Mouse (Mus musculus) kidney, embryonic 15.5 days (tissue): ENCODE data around the gene Scamp2. TPM values are rescaled to one million over a fixed set of nuclear protein-coding genes. Genes with fewer than 3 reads are reported as not detected.

ENCODE experiments used
- ATAC-seq: fragments of 200-750 bp; cut with Nextera tagmentation; replicated peaks from 2 replicates; pipeline ENCODE4 v1.8.0; 2017; ENCODE audit warnings: moderate TSS enrichment; ENCODE audit not compliant: low FRiP score
- H3K27ac ChIP-seq: fragments of 300-500 bp; sonication (generic); 2 replicates; pipeline ENCODE4 v1.5.1; 2015; ENCODE audit warnings: mild to moderate bottlenecking, inconsistent platforms
- H3K27me3 ChIP-seq: fragments of 300-500 bp; sonication (generic); 2 replicates; pipeline ENCODE4 v1.6.1; 2015; ENCODE audit warnings: inconsistent platforms
- H3K36me3 ChIP-seq: fragments of 300-500 bp; sonication (generic); 2 replicates; pipeline ENCODE4 v1.6.1; 2015; ENCODE audit warnings: inconsistent platforms
- H3K4me1 ChIP-seq: fragments of 300-500 bp; sonication (generic); 2 replicates; pipeline ENCODE4 v1.6.1; 2015; ENCODE audit warnings: inconsistent platforms
- H3K4me2 ChIP-seq: fragments of 300-500 bp; sonication (generic); 2 replicates; pipeline ENCODE4 v1.6.1; 2015; ENCODE audit warnings: moderate library complexity, mild to moderate bottlenecking, inconsistent platforms
- H3K4me3 ChIP-seq: fragments of 300-500 bp; sonication (generic); replicated peaks from 2 replicates; pipeline ENCODE4 v1.5.1; 2015; ENCODE audit warnings: mild to moderate bottlenecking, inconsistent platforms
- H3K9ac ChIP-seq: fragments of 300-500 bp; sonication (generic); 2 replicates; pipeline ENCODE4 v1.6.1; 2015; ENCODE audit warnings: mild to moderate bottlenecking, inconsistent platforms
- H3K9me3 ChIP-seq: fragments of 300-500 bp; sonication (generic); replicated peaks from 2 replicates; pipeline ENCODE4 v1.6.1; 2016; ENCODE audit warnings: inconsistent platforms
- WGBS: fragments of 180-500 bp; shearing (Covaris S2); methylation state at CpG from one replicate; pipeline ENCODE4 v1.1.7; 2015; ENCODE audit warnings: mixed read lengths; 5-methylcytosine and 5-hydroxymethylcytosine counted together
- polyA plus RNA-seq: library from polyadenylated mRNA; unstranded; fragments of >200 nt; fragmentation: Nextera tagmentation; extraction: Ambion mirVana; gene quantifications from 2 replicates; pipeline ENCODE4 v1.2.1, GENCODE M21; 2015

Scamp2 gene
- 74.5 and 85.5 TPM in 2 replicates for polyA plus RNA-seq

DNA sequence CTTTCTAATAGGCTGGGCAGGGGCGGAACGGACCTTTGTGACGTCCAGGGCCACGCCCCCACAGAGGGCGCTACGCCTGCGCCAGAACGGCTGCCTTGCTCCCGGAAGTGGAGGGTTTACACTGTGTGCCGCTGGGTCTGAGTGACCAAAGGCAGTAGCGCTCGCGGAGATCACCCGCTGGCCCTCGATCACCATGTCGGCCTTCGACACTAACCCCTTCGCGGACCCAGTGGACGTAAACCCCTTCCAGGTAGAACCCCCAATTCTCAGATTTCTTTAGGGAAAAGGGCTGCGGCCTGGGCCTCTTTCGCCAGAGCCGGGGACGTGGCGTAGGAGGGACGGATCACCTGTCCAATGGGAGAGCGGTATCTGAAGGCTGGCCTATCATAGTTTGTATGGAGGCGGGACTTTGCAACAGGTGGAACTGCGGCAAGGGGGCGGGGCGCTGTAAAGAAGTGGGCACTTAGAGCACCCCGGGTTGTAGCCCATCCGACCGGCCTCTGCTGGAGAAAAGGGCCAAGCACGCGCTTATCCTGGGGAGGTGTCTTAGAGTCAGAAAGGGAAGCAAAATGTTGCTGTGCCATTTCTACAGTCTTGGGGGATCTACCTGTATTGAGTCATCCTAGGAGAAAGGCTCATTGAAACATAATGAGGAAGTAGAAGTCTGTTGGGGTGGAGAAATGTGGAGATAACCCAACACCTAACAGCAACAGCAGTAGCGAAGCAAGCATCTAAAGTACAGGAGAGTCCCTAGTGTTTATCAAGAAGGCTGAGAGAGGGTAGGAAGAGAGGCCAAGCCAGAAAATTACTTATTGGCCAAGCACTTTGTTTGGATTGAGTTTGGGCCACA, at the start of gene Scamp2:
Scamp2 (plus strand) TSS at position 83 of the 850 bp plus-strand sequence.
- peaks cover 49% of the 10 kb centered on the region for H3K4me1 ChIP-seq
- peak within 1 kb of the TSS; percentile 79 for H3K4me2 ChIP-seq
- WGBS, result under 1% methylated on average over 37 of the region's 37 CpGs
- H3K4me3 ChIP-seq, result peak within 1 kb of the TSS; percentile 83
- H3K27ac ChIP-seq, result peak within 1 kb of the TSS; percentile 82
- no peaks in the 10 kb centered on the region for H3K36me3 ChIP-seq
- peak within 1 kb of the TSS; percentile 70 for H3K9ac ChIP-seq
- H3K9me3 ChIP-seq, result no peaks in the 10 kb centered on the region
- H3K27me3 ChIP-seq, result no peaks in the 10 kb centered on the region
- peak; percentile 98 for ATAC-seq

- Histone ChIP-seq H3K9ac (no peak overlapping the region), H3K27me3 (no peaks in the 10 kb centered on the region), H3K36me3 (no peaks in the 10 kb centered on the region), H3K27ac (no peak overlapping the region), H3K4me1 (peaks cover 2% of the 10 kb centered on the region), H3K4me3 (no peak overlapping the region), H3K4me2 (no peak overlapping the region), H3K9me3 (no peaks in the 10 kb centered on the region)
- ATAC-seq, result no peak
- 7% methylated on average over 3 of the region's 3 CpGs for WGBS
These were observed 43.6 kb upstream of the Scamp2 start for GRCm38 (mm10) chr9:57517113-57517512.

DNA sequence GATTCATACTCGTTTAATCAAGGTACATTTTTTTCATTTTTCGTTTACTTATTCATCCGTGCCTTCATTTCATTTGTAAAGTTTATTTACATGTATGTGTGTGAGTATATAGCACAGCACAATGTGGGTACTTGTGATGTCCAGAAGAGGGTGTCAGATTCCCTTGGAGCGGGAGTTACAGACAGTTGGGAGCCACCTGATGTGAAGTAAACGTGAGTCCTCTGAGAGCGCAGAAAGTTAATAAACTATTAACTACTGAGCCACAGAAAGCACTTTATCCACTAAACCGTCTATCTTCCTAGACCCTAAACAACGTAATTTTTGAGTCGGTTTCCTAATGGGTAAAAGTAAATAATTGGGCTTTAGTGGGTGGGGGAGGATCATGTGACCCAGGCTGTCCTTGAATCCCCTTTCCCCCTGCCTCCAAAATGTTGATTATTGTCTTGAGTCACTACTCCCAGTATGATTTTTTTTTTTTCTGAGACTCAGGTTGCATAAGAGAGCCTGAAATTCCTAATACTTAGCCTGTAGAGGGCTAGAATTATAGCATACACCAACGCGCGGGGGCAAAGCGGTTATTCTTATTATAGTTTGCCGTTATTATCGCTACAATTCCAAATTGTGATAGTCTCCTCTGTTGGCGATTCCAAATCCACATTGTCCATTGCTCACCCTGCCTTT, 40.2 kb upstream of the Scamp2 start:
- Histone ChIP-seq H3K9ac (peak overlapping the region; percentile 94; the same call in 1 of the 2 replicates), H3K4me3 (peak overlapping the region; percentile 88), H3K36me3 (no peaks in the 10 kb centered on the region), H3K9me3 (no peaks in the 10 kb centered on the region), H3K4me2 (peak overlapping the region; percentile 70), H3K27me3 (no peaks in the 10 kb centered on the region), H3K27ac (peak overlapping the region; percentile 95), H3K4me1 (peaks cover 26% of the 10 kb centered on the region)
- no peak for ATAC-seq
- 23% methylated on average over 16 of the region's 16 CpGs for WGBS

- no peaks in the 10 kb centered on the region for H3K27me3 ChIP-seq
- H3K4me2 ChIP-seq, result peak within 1 kb of the TSS; percentile 70
- peak; percentile 98 for ATAC-seq
- H3K36me3 ChIP-seq, result no peaks in the 10 kb centered on the region
- peak within 1 kb of the TSS; percentile 95 for H3K27ac ChIP-seq
- peak within 1 kb of the TSS; percentile 88 for H3K4me3 ChIP-seq
- no peaks in the 10 kb centered on the region for H3K9me3 ChIP-seq
- H3K9ac ChIP-seq, result peak within 1 kb of the TSS; percentile 94
- peaks cover 32% of the 10 kb centered on the region for H3K4me1 ChIP-seq
- under 1% methylated on average over 94 of the region's 95 CpGs for WGBS
These were observed 39.5 kb upstream of the Scamp2 start, which contains the start of gene Cox5a for GRCm38 (mm10) chr9:57521056-57521911. TSS of gene Cox5a (plus strand) at chr9:57521274.

DNA sequence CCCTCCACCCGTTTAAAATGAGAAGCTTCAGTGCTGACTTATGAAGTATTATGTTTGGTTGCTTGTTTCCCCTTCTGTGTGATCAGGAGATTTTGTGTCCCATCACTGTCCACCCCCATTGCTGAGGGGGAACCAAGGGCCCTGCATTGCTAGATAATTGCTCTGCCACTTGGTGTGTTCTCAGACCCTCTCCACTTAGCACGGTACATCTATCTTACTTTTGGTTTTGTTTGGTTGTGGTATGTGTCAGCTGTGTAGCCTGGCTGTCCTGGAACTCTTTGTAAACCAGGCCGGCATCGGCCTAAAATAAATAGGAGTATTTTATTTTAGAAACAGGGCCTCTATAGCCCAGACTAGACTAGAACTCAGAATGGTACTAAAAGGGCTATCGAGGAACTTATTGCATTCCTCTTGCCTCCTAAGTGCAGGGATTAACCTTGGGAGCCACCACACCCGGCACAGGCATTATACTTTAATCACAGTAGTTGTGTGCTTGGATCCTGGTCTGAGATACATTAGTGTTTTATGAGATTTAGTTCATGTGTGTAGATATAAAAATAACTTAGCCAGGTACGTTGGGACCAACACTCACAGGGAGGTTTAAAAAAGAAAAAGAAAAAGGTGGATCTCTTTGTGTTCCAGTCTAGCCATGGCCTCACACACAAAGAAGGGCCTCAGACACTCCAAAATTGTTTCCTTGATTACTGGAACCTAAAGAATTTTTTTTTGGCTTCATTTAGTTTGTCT, 38.5 kb upstream of the Scamp2 start:
- H3K9me3 ChIP-seq, result no peaks in the 10 kb centered on the region

GRCm38 (mm10) chr9:57522861-57523246, 37.9 kb upstream of the Scamp2 start:
- Histone ChIP-seq H3K27me3 (no peaks in the 10 kb centered on the region), H3K9ac (no peak overlapping the region), H3K4me3 (peak overlapping the region; percentile 88), H3K36me3 (no peaks in the 10 kb centered on the region), H3K9me3 (no peaks in the 10 kb centered on the region), H3K4me2 (peak overlapping the region; percentile 70), H3K27ac (no peak overlapping the region), H3K4me1 (peaks cover 32% of the 10 kb centered on the region)
- whole genome bisulfite sequencing, result 72% methylated on average over 4 of the region's 4 CpGs
- ATAC-seq, result no peak

More for the DNA sequence above, 38.5 kb upstream of the Scamp2 start:
- Histone ChIP-seq H3K4me3 (peak overlapping the region; percentile 88), H3K27ac (peak overlapping the region; percentile 95; the same call in 1 of the 2 replicates), H3K4me2 (peak overlapping the region; percentile 70), H3K36me3 (no peaks in the 10 kb centered on the region), H3K4me1 (peaks cover 32% of the 10 kb centered on the region), H3K9ac (peak overlapping the region; percentile 94), H3K27me3 (no peaks in the 10 kb centered on the region)
- ATAC-seq, result no peak
- WGBS, result 37% methylated on average over 7 of the region's 7 CpGs

DNA sequence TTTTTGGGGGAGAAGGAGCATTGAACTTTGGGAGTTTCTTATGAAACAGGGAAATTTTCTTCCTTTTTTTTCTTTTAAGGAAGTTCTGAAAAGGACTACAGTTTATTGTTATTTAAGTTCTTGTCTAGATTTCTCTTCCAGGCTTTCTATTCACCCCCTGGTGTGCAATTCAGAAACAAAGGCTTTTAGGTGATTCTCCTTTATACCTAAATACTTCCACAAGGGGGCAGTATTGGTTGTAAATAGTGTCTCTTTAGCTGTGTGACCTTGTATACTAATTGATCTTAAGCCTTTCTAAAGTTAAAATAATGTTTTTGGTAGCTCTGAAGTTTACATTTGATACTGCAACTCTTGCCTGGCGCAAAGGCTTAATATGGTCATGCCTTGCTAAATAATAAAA, 37.0 kb upstream of the Scamp2 start:
- no peaks in the 10 kb centered on the region for H3K27me3 ChIP-seq
- no peak overlapping the region for H3K4me3 ChIP-seq
- H3K27ac ChIP-seq, result no peak overlapping the region
- peaks cover 32% of the 10 kb centered on the region for H3K4me1 ChIP-seq
- H3K4me2 ChIP-seq, result no peak overlapping the region
- H3K36me3 ChIP-seq, result peaks cover 1% of the 10 kb centered on the region; the same call in 1 of the 2 replicates
- no peak overlapping the region for H3K9ac ChIP-seq
- no peak for ATAC-seq
- WGBS, result 86% methylated on average over 1 of the region's 1 CpGs
- no peaks in the 10 kb centered on the region for H3K9me3 ChIP-seq

DNA sequence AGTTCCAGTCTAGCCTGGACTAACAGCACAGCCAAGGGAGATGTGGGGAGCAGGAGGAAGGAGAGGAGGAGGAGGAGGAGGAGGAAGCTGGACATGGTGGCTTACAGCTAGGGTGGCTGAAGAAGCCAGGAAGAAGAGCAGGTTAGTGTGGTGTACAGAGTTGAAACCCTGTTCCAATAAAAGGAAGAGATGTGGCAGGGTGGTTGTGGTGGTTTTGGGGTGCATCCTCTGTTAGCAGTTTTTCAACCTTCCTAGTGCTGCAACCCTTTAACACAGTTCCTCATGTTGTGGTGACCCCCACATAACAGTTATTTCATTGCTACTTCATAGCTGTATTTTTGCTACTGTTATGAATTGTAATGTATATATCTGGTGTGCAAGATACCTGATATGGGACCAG, 36.3 kb upstream of the Scamp2 start:
- Histone ChIP-seq H3K9ac (no peak overlapping the region), H3K36me3 (peaks cover 8% of the 10 kb centered on the region; the same call in 1 of the 2 replicates), H3K27me3 (no peaks in the 10 kb centered on the region), H3K9me3 (no peaks in the 10 kb centered on the region), H3K27ac (no peak overlapping the region), H3K4me2 (no peak overlapping the region), H3K4me3 (no peak overlapping the region), H3K4me1 (peaks cover 32% of the 10 kb centered on the region)
- ATAC-seq, result no peak

- no peaks in the 10 kb centered on the region for H3K9me3 ChIP-seq
- H3K4me2 ChIP-seq, result no peak overlapping the region
- no peaks in the 10 kb centered on the region for H3K27me3 ChIP-seq
- no peak overlapping the region for H3K27ac ChIP-seq
- no peak overlapping the region for H3K9ac ChIP-seq
- H3K4me1 ChIP-seq, result peaks cover 32% of the 10 kb centered on the region
- WGBS, result 63% methylated on average over 2 of the region's 2 CpGs
- ATAC-seq, result no peak
- no peak overlapping the region for H3K4me3 ChIP-seq
- H3K36me3 ChIP-seq, result peaks cover 18% of the 10 kb centered on the region; the same call in 1 of the 2 replicates
These were observed 35.2 kb upstream of the Scamp2 start for GRCm38 (mm10) chr9:57525516-57525915.

- no peak overlapping the region for H3K4me2 ChIP-seq
- peaks cover 32% of the 10 kb centered on the region for H3K4me1 ChIP-seq
- ATAC-seq, result no peak
- no peak overlapping the region for H3K4me3 ChIP-seq
- peaks cover 26% of the 10 kb centered on the region; the same call in 1 of the 2 replicates for H3K36me3 ChIP-seq
- H3K9me3 ChIP-seq, result no peaks in the 10 kb centered on the region
- no peak overlapping the region for H3K27ac ChIP-seq
- H3K9ac ChIP-seq, result no peak overlapping the region
- H3K27me3 ChIP-seq, result no peaks in the 10 kb centered on the region
These were observed 34.3 kb upstream of the Scamp2 start for GRCm38 (mm10) chr9:57526435-57526834.

DNA sequence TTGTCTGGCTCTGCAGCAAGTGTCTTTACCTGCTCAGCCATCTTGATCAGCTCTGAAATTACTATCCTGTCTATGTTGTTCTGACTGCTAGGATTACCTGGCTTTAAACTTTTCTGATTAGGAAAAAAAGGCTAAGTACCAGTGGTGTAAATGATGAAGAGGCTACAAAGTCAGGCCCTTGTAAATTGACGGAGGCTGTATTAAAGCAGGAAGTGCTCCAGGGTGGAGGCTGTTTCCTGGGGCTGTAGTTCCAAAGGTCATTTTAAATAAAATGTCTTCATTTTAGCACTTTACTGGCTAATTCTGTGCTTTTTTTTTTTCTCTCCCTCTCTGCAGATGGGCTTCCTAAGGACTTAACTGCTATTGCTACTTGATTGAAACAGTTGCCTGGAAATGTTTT, 28.8 kb upstream of the Scamp2 start:
- Histone ChIP-seq H3K4me1 (peaks cover 5% of the 10 kb centered on the region), H3K4me2 (no peak overlapping the region), H3K9me3 (no peaks in the 10 kb centered on the region), H3K36me3 (peaks cover 65% of the 10 kb centered on the region), H3K9ac (no peak overlapping the region), H3K27me3 (no peaks in the 10 kb centered on the region), H3K27ac (no peak overlapping the region), H3K4me3 (no peak overlapping the region)
- WGBS, result 79% methylated on average over 1 of the region's 1 CpGs
- ATAC-seq, result no peak
